Comparison of ENCODE assay signal across 13 mouse cellular contexts in genomic region chr15:81676637-81677036, GRCm38 (mm10).
"Had no signal": no experiment of that assay in that cellular context is flagged by ENCODE, and none has a peak within 500 bp of the region (broad histone marks: within the 10 kb centered on the region; RNA-seq: fewer than 3 reads in every experiment).

No protein-coding gene starts in this region.

- H3K9ac ChIP-seq: kidney, embryonic 15.5 days; liver, embryonic 13.5 days had no signal

- H3K27me3 ChIP-seq: kidney, embryonic 15.5 days; liver, embryonic 13.5 days had no signal

- DNase-seq: kidney, postnatal 10 days; kidney, postnatal 36 days; layer of hippocampus, postnatal 36 days; liver, embryonic 13.5 days; lung, adult 2 months; lung, postnatal 36 days; midbrain, embryonic 14.5 days; thymus, adult 18-20 months; thymus, postnatal 36 days had no signal

- H3K4me3 ChIP-seq: kidney, embryonic 15.5 days; left cerebral cortex, adult 2 months; liver, embryonic 13.5 days had no signal

- H3K4me2 ChIP-seq: kidney, embryonic 15.5 days; liver, embryonic 13.5 days; midbrain, embryonic 11.5 days had no signal

- H3K9me3 ChIP-seq: kidney, embryonic 15.5 days; liver, embryonic 13.5 days had no signal

- H3K27ac ChIP-seq: kidney, embryonic 15.5 days; left cerebral cortex, adult 2 months; liver, embryonic 13.5 days had no signal

- ATAC-seq: lung, postnatal 0 days had no signal

- H3K4me1 ChIP-seq: kidney, embryonic 15.5 days; liver, embryonic 13.5 days had no signal
